In the genomic region with DNA sequence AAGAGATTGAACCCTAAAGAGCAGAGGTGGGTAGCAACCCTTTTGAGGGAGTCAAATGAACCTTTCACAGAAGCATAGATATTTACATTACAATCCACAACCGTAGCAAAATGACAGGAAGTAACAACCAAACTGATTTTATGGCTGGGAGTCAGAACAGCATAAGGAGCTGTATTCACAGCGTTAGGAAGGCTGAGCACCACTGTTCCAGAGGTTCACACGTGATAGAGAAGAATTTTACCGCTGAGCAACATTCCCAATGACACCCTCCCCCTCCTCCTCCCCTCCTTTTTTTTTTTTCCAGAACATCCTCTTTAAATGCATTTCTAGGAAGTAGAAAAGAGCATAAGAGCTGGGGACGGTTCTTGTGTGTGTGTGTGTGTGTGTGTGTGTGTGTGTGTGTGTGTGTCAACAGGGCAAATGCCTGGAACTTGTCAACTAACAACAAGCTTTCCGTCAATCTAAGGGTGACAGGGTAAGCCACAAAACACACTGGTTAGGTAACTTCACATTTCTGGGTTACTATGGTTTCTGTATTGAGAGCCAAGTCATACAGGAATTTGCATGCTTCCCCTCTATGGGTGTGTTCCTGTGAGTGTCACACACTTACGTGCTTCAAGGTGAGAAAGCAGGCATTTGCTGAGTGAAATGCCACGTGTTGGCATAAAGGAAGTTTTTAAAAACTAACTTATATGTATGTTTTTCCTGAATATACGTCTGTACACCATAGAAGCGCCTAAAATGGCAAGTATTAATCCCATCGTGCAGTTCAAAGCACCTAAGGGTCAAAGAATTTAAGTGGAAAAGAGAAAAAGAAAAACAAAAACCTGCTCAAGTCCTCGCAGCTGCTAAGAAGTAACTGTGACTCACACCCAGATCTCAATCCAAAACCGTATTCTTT, we compare ENCODE assay signal across 11 mouse cellular contexts. TPM values are rescaled to one million over a fixed set of nuclear protein-coding genes. Genes with fewer than 3 reads are reported as not detected.
DNase-seq lines count a peak whose midpoint lies in the region; ATAC-seq and TF ChIP-seq lines count a peak whose summit lies in the region.
"Had no signal": no experiment of that assay in that cellular context is flagged by ENCODE, and none has a peak within 500 bp of the region (broad histone marks: within the 10 kb centered on the region; RNA-seq: fewer than 3 reads in every experiment).

No protein-coding gene starts in this region.

- H3K4me2 ChIP-seq in lung, embryonic 16.5 days (ENCODE audit: low read depth, low read length) = peak overlapping the region; percentile 4; the same call in 1 of the 2 replicates
- H3K4me2 ChIP-seq in stomach, embryonic 15.5 days = 0 out of 2 replicates have a peak overlapping the region, but pooled peaks have one; percentile 3
- H3K4me2 ChIP-seq: liver, embryonic 11.5 days; midbrain, embryonic 15.5 days had no signal

- no peaks in the 10 kb centered on the region for H3K27me3 ChIP-seq in lung, embryonic 16.5 days (ENCODE audit: control insufficient read depth, insufficient read depth, low read depth, low read length)
- no peaks in the 10 kb centered on the region for H3K27me3 ChIP-seq in stomach, embryonic 15.5 days (replicated peaks)
- H3K27me3 ChIP-seq: midbrain, embryonic 15.5 days had no signal

- intact Hi-C loops in gastrocnemius, adult 2 months (cut with DNase I) = no loop called here

- 0 out of 2 replicates have a peak, but pooled peaks cover 2% of the 10 kb centered on the region for H3K36me3 ChIP-seq in lung, embryonic 16.5 days (ENCODE audit: control insufficient read depth, insufficient read depth, low read length)
- no peaks in the 10 kb centered on the region for H3K36me3 ChIP-seq in stomach, embryonic 15.5 days
- H3K36me3 ChIP-seq: midbrain, embryonic 15.5 days had no signal

- no peak for DNase-seq in gastrocnemius, adult 2 months
- no peak for DNase-seq in gastrocnemius, postnatal 4 days (ENCODE audit: low spot score in 2 of 2)
- no peak for DNase-seq in lung, postnatal 14 days
- peak; percentile 87 for DNase-seq in induced T-regulatory cell, adult 2 months (ENCODE audit: low read depth)
- DNase-seq in adrenal gland, postnatal 36 days = no peak
- DNase-seq in gastrocnemius, adult 18-20 months (ENCODE audit: low spot score) = no peak
- DNase-seq: layer of hippocampus, adult 9-11 months had no signal

- no peaks in the 10 kb centered on the region; the same call in 1 of the 2 replicates for H3K9me3 ChIP-seq in lung, embryonic 16.5 days (ENCODE audit: control insufficient read depth, low read length)
- H3K9me3 ChIP-seq in stomach, embryonic 15.5 days = no peaks in the 10 kb centered on the region
- H3K9me3 ChIP-seq: midbrain, embryonic 15.5 days had no signal

- TF ChIP-seq CTCF in gastrocnemius, adult 2 months (IDR thresholded peaks at IDR 0.05) = no peak

- no peak overlapping the region for H3K4me3 ChIP-seq in gastrocnemius, adult 2 months
- no peak overlapping the region for H3K4me3 ChIP-seq in lung, embryonic 16.5 days (ENCODE audit: low read length)
- H3K4me3 ChIP-seq in stomach, embryonic 15.5 days (replicated peaks) = no peak overlapping the region
- H3K4me3 ChIP-seq: midbrain, embryonic 15.5 days had no signal

- 0 out of 2 replicates have a peak overlapping the region, but pooled peaks have one; percentile 2 for H3K27ac ChIP-seq in gastrocnemius, adult 2 months
- H3K27ac ChIP-seq in lung, embryonic 16.5 days (ENCODE audit: low read length) = peak overlapping the region; percentile 21; the same call in 1 of the 2 replicates
- no peak overlapping the region for H3K27ac ChIP-seq in stomach, embryonic 15.5 days
- H3K27ac ChIP-seq: midbrain, embryonic 15.5 days had no signal

- peak; percentile 74 for ATAC-seq in lung, embryonic 16.5 days (ENCODE audit: low read depth)
- ATAC-seq in stomach, embryonic 15.5 days (ENCODE audit: insufficient read depth, low FRiP score, low read depth) = no peak
- ATAC-seq: midbrain, embryonic 15.5 days had no signal

- H3K4me1 ChIP-seq in lung, embryonic 16.5 days (replicated peaks; ENCODE audit: control insufficient read depth, insufficient read depth, low read length) = peaks cover 13% of the 10 kb centered on the region; the same call in 1 of the 2 replicates
- H3K4me1 ChIP-seq in stomach, embryonic 15.5 days = peaks cover 4% of the 10 kb centered on the region; the same call in 1 of the 2 replicates
- H3K4me1 ChIP-seq: midbrain, embryonic 15.5 days had no signal

- no peak overlapping the region for H3K9ac ChIP-seq in lung, embryonic 16.5 days (ENCODE audit: low read length)
- H3K9ac ChIP-seq in stomach, embryonic 15.5 days = no peak overlapping the region
- H3K9ac ChIP-seq: midbrain, embryonic 15.5 days had no signal

- 26% methylated on average over 13 of the region's 13 CpGs for WGBS in lung, embryonic 16.5 days
- 40% methylated on average over 13 of the region's 13 CpGs for WGBS in stomach, embryonic 15.5 days

RNA-seq across cellular contexts. Expression of gene Ust, which starts 13.0 kb away (rescaled TPM):
- total RNA-seq in gastrocnemius, adult 2 months (2021) = 1 to 10 TPM in 1 of 2 experiments, under 1 TPM in 1; 0.99 to 1.8 TPM
- total RNA-seq in gastrocnemius, postnatal 4 days (2021) = 1 to 10 TPM; 5.1 to 6.1 TPM
- 4.1 and 5.1 TPM in 2 replicates for polyA plus RNA-seq in lung, embryonic 16.5 days (2015; fragmentation: Nextera tagmentation; extraction: Ambion mirVana)
- 4.6 and 4.8 TPM in 2 replicates for polyA plus RNA-seq in stomach, embryonic 15.5 days (2015; fragmentation: Nextera tagmentation; extraction: Ambion mirVana)
- total RNA-seq in adrenal gland, postnatal 36 days (2021) = 1 to 10 TPM; 4.7 to 6.3 TPM
- total RNA-seq in gastrocnemius, adult 18-20 months (2021) = 1 to 10 TPM; 1.1 to 1.2 TPM
